Comparison of ENCODE assay signal across 31 mouse cellular contexts in genomic region chr13:68783096-68783495, GRCm38 (mm10).
"Had no signal": no experiment of that assay in that cellular context is flagged by ENCODE, and none has a peak within 500 bp of the region (broad histone marks: within the 10 kb centered on the region; RNA-seq: fewer than 3 reads in every experiment).

No protein-coding gene starts in this region.

- H3K9ac ChIP-seq: limb, embryonic 12.5 days; limb, embryonic 13.5 days; limb, embryonic 15.5 days; liver, embryonic 12.5 days; liver, embryonic 13.5 days; liver, embryonic 14.5 days; liver, embryonic 15.5 days; liver, postnatal 0 days; lung, embryonic 14.5 days; lung, embryonic 15.5 days; midbrain, embryonic 12.5 days; midbrain, embryonic 13.5 days; midbrain, embryonic 15.5 days; neural tube, embryonic 12.5 days had no signal

- H3K4me3 ChIP-seq: left cerebral cortex, adult 2 months; limb, embryonic 10.5 days; limb, embryonic 12.5 days; limb, embryonic 13.5 days; limb, embryonic 15.5 days; liver, embryonic 12.5 days; liver, embryonic 13.5 days; liver, embryonic 15.5 days; lung, embryonic 15.5 days; megakaryocyte, embryonic 14.5 days; midbrain, embryonic 10.5 days; midbrain, embryonic 12.5 days; midbrain, embryonic 13.5 days; midbrain, embryonic 15.5 days; myocyte; neural tube, embryonic 12.5 days had no signal

- H3K4me2 ChIP-seq: limb, embryonic 12.5 days; limb, embryonic 13.5 days; limb, embryonic 15.5 days; liver, embryonic 11.5 days; liver, embryonic 12.5 days; liver, embryonic 13.5 days; liver, embryonic 15.5 days; lung, embryonic 14.5 days; lung, embryonic 15.5 days; midbrain, embryonic 11.5 days; midbrain, embryonic 12.5 days; midbrain, embryonic 13.5 days; midbrain, embryonic 15.5 days; neural tube, embryonic 12.5 days had no signal

- DNase-seq: left cerebral cortex, postnatal 4 days; liver; liver, embryonic 13.5 days; liver, postnatal 0 days; lung, adult 18-20 months; lung, adult 2 months; lung, embryonic 14.5 days; lung, postnatal 10 days; lung, postnatal 14 days; lung, postnatal 4 days; midbrain, embryonic 14.5 days had no signal

- H3K9me3 ChIP-seq: limb, embryonic 10.5 days; limb, embryonic 12.5 days; limb, embryonic 15.5 days; liver, embryonic 15.5 days; lung, embryonic 15.5 days; midbrain, embryonic 10.5 days; midbrain, embryonic 12.5 days; midbrain, embryonic 13.5 days; midbrain, embryonic 15.5 days; neural tube, embryonic 12.5 days had no signal

- H3K27me3 ChIP-seq: limb, embryonic 12.5 days; limb, embryonic 13.5 days; limb, embryonic 15.5 days; liver, embryonic 12.5 days; liver, embryonic 13.5 days; liver, embryonic 15.5 days; lung, embryonic 15.5 days; megakaryocyte, embryonic 14.5 days; midbrain, embryonic 12.5 days; midbrain, embryonic 13.5 days; midbrain, embryonic 15.5 days; neural tube, embryonic 12.5 days had no signal

- H3K4me1 ChIP-seq: limb, embryonic 10.5 days; limb, embryonic 12.5 days; limb, embryonic 13.5 days; limb, embryonic 15.5 days; liver, embryonic 12.5 days; liver, embryonic 13.5 days; liver, embryonic 15.5 days; lung, embryonic 15.5 days; megakaryocyte, embryonic 14.5 days; midbrain, embryonic 10.5 days; midbrain, embryonic 12.5 days; midbrain, embryonic 13.5 days; midbrain, embryonic 15.5 days; neural tube, embryonic 12.5 days had no signal

- H3K27ac ChIP-seq: left cerebral cortex, adult 2 months; limb, embryonic 10.5 days; limb, embryonic 12.5 days; limb, embryonic 13.5 days; limb, embryonic 15.5 days; liver, embryonic 12.5 days; liver, embryonic 13.5 days; liver, embryonic 14.5 days; liver, embryonic 15.5 days; lung, embryonic 15.5 days; macrophage; midbrain, embryonic 10.5 days; midbrain, embryonic 12.5 days; midbrain, embryonic 13.5 days; midbrain, embryonic 15.5 days; neural tube, embryonic 12.5 days had no signal

- H3K36me3 ChIP-seq: limb, embryonic 10.5 days; limb, embryonic 12.5 days; limb, embryonic 13.5 days; limb, embryonic 15.5 days; liver, embryonic 12.5 days; liver, embryonic 13.5 days; liver, embryonic 15.5 days; lung, embryonic 15.5 days; midbrain, embryonic 10.5 days; midbrain, embryonic 12.5 days; midbrain, embryonic 13.5 days; midbrain, embryonic 15.5 days; neural tube, embryonic 12.5 days had no signal

- ATAC-seq: liver, embryonic 12.5 days; liver, postnatal 0 days; midbrain, embryonic 13.5 days; midbrain, embryonic 15.5 days; midbrain, embryonic 16.5 days had no signal
